In genomic region chr11:30630514-30630913, GRCm38 (mm10) we compare ENCODE assay signal across 15 mouse cellular contexts. TPM values are rescaled to one million over a fixed set of nuclear protein-coding genes. Genes with fewer than 3 reads are reported as not detected.
"Had no signal": no experiment of that assay in that cellular context is flagged by ENCODE, and none has a peak within 500 bp of the region (broad histone marks: within the 10 kb centered on the region; RNA-seq: fewer than 3 reads in every experiment).

No protein-coding gene starts in this region.

- DNase-seq: lung, adult 2 months; lung, postnatal 14 days; lung, postnatal 36 days; retina, postnatal 1 day; right cerebral cortex, adult 18-20 months; right cerebral cortex, postnatal 25 days; right cerebral cortex, postnatal 4 days; spleen, adult 18-20 months; thymus, adult 18-20 months; thymus, postnatal 14 days; thymus, postnatal 36 days had no signal

- ATAC-seq: lung, postnatal 0 days; midbrain, embryonic 13.5 days; midbrain, embryonic 15.5 days had no signal

RNA-seq across cellular contexts. Expression of gene Acyp2, which starts 18.9 kb away (rescaled TPM):
- total RNA-seq: neutrophil, adult 5-6 weeks had no signal
